Mouse (Mus musculus) liver, embryonic 14.5 days (tissue): ENCODE measurements around the gene Usp27x.
A peak's percentile ranks its signal among the peaks of the same experiment; 100 is the strongest.

Experiments used
- CTCF ChIP-seq: IDR thresholded peaks from 2 replicates; pipeline ENCODE4 v1.5.1; 2016; ENCODE audit warnings: antibody characterized with exemption, low read depth, control low read depth
- EP300 ChIP-seq: IDR thresholded peaks from 2 replicates; pipeline ENCODE4 v1.6.1; 2016; ENCODE audit warnings: antibody characterized with exemption, low read depth

- peak; percentile 72 for TF ChIP-seq CTCF
- no peak for TF ChIP-seq EP300
Observed at GRCm38 (mm10) chrX:7422691-7423111, 47.1 kb upstream of the Usp27x start.
